Mouse (Mus musculus) granulocyte monocyte progenitor cell, adult 5-6 weeks (primary cell): ENCODE measurements around the gene Narfl. TPM values are rescaled to one million over a fixed set of nuclear protein-coding genes. Genes with fewer than 3 reads are reported as not detected.

Experiments used
- ATAC-seq: replicated peaks from 2 replicates; pipeline ENCODE4 v1.8.0; 2016; ENCODE audit warnings: mild to moderate bottlenecking, moderate TSS enrichment, inconsistent platforms; ENCODE audit not compliant: poor library complexity, severe bottlenecking
- total RNA-seq, 2 experiments: library from RNA; stranded (forward) in 1 of 2; stranded (reverse) in 1 of 2; fragments of 200-712, 200-1000 nt in 1 of 2; fragments of >200 nt in 1 of 2; fragmentation: Nextera tagmentation in 1 of 2; gene quantifications; 2 replicates each; pipeline ENCODE4 v1.2.3; 2014 to 2017

Narfl gene
- total RNA-seq, 2 experiments from 2014 or later = 15.0 to 23.5 TPM

DNA sequence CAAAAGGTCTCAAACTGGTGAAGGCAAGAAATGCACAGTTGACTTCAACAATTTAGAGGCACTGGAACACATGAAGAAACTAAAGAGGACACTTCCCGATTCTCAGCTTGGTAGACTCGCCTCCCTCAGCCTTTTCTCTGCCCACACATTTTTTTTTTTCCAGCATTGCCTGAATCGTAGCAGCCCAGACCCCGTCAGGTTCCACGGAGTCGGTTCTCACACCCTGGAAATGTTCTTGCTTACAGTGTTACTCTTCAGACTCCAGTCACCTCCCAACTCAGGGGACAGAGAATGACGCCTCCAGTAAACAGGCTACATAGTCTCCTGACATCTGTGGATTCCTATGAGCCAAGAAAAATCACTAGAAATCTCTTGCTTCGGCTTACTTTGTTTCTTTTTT is 13.4 kb upstream of the Narfl start:
- ATAC-seq = no peak

- no peak for ATAC-seq
These were observed 12.0 kb upstream of the Narfl start for GRCm38 (mm10) chr17:25761561-25761970.

DNA sequence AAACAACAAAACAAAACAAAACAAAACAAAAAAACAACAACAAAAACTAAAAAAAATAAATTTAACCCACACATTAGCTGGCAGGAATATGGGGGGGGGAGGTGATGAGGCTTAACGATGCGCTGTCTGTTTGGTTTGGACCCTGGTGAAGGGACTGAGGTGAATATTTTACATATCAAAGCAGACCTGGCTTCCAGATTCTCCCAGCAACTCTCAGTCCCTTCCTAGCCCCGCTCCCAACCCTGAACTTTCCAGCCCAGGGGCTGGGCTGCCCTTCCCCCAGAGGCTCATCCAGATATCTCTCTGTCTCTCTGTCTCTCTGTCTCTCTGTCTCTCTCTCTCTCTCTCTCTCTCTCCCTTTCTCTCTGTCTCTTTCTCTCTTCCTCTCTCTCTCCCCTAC is 11.0 kb upstream of the Narfl start:
- no peak for ATAC-seq

GRCm38 (mm10) chr17:25765886-25766285 is 7.7 kb upstream of the Narfl start:
- no peak for ATAC-seq

- no peak for ATAC-seq
These were observed 4.2 kb upstream of the Narfl start for GRCm38 (mm10) chr17:25769331-25769730.

GRCm38 (mm10) chr17:25775318-25776062 is 1.9 kb downstream of the Narfl start:
- ATAC-seq = no peak

DNA sequence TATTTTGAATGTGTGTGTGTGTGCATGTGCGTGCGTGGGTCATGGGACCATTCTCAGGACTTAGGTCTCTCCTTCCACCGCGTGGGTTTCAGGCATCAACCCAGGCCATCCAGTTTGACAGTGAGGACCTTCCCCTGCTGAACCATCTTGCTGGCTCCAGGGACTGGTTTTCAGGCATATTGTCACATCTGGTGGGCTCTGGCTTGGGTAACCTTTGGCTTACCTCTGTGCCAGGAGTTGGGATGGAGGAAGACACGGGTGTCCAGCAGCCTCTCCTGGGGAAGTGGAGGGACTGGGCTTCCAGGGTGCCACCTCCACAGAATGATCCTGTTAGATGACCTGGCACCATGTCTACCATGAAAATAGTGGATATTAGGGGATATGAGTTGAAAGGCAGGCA is 4.4 kb downstream of the Narfl start:
- no peak for ATAC-seq

DNA sequence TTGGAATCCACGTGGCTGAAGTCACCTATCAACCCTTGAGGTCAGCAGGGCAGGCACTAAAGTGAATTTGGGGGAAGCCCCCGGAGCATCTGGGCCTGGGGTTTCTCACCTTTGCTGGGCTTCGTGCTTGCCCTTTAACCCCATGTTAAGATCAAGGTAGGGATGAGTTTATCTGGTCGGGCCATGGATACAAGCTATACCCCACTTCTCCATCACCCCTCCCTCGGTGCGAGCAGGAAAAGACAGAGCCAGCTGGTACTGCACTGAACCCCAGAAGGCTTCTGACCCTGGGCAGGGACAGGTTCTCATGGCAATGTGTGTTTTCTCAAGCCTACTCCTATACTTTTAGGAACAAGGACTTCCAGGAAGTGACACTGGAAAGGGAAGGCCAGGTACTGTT is 7.8 kb downstream of the Narfl start:
- no peak for ATAC-seq

- no peak for ATAC-seq
These were observed 9.5 kb downstream of the Narfl start for GRCm38 (mm10) chr17:25783086-25783485.

DNA sequence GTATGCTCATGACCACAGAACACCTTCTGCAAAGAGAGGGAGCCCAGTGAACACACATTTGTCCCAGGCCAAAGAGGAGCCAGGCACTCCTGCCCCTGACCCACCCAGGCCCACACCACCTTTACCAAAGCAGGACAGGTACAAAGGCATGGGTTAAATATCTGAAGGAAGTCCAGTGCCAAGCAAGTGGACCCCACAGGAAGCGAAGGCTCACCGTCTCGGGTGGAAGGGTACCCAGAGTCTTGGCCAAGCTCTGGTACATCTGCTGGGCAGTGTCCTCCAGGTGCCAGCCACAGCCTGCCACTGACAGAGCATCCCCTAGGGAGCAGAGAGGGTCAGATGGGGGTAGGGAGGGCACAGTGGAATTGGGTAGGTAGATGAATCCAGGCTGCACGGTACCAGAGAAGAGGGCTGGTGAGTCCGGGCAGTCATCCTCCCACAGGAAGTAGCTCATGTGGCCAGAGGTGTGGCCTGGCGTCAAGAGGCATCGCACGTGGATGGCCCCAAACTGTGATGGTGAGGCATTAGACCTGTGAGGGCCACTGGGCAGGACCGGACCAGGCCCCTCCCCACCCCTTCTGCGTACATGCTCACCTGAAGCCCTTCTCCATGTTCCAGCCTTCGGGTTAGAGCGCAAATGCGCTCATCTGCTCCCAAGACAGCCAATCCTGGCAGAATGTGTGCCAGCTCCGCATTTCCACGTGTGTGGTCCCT is 10.4 kb downstream of the Narfl start:
- ATAC-seq = no peak

DNA sequence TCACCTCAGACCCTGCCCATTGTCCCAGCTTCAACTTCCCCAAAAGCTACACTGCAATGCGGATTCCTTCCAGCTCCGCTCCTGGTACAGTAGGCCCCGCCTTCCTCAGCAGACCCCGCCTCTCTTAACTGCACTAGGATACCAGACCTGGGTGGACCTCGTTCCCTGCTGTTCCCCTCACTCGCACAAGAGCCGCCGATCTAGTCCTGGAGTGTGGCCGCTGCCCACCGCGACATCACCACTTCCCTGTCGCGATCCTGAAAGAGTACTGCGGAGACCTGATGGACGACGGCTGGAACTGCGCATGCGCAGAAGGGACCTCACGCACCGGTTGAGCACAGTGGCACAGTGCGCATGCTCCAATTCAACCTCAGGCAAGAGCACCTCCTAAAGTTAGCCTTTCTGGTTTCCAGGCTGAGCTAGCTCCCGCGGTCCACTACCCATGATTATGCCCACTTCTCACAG is 11.7 kb downstream of the Narfl start, which contains the start of gene Haghl:
Gene Haghl (minus strand): TSS at position 393 of the 465 bp plus-strand sequence.
- peak; percentile 87 for ATAC-seq

DNA sequence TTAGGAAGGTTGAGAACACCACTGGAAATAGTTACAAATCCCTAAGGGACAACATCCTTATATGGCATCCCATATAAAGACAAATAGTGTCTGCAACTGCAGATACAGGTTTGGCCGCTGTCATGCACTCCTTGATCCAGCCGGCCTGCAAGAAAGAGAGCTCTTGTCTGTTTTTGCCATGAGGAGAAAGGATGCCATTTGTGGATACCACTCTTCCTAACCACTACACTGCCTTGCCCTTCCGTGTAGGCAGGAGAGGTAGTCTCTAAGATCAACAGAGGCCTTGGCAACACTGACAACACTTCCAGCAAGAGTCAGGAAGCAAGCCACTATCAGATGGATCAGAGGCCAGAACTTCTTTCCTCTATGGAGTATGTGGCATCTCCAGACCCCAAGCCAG is 12.7 kb downstream of the Narfl start, which contains the start of gene Ccdc78:
Gene Ccdc78 (plus strand): TSS at position 301 of the 400 bp plus-strand sequence.
- no peak for ATAC-seq

- ATAC-seq = no peak
These were observed 13.4 kb downstream of the Narfl start for GRCm38 (mm10) chr17:25786781-25787504.

GRCm38 (mm10) chr17:25791320-25791842 is 17.8 kb downstream of the Narfl start:
- no peak for ATAC-seq

GRCm38 (mm10) chr17:25791843-25792527 is 18.4 kb downstream of the Narfl start:
- peak; percentile 63 for ATAC-seq

DNA sequence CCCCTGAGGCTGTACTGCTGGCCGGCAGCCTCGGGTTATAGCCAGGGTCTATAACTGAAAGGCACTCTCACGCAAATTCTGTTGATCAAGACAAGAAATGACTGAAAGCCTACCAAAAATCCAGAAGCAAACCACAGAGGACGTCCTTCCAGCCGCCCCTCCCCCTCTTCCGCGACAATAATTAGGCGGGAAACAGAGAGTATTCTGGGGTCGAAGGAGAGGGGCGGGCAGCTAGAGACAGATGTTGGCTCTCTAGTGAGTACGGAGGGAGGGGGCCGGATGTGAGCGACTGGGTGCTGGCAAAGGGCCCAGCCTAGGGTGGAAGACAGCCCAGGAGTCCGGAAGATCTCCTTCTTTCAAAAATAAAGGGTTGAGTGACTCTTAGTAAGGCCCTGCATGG is 19.0 kb downstream of the Narfl start, which contains the start of gene Fam173a:
Gene Fam173a (minus strand): TSS at position 287 of the 400 bp plus-strand sequence.
- peak; percentile 44 for ATAC-seq

GRCm38 (mm10) chr17:25794197-25794596 is 20.6 kb downstream of the Narfl start:
- no peak for ATAC-seq

DNA sequence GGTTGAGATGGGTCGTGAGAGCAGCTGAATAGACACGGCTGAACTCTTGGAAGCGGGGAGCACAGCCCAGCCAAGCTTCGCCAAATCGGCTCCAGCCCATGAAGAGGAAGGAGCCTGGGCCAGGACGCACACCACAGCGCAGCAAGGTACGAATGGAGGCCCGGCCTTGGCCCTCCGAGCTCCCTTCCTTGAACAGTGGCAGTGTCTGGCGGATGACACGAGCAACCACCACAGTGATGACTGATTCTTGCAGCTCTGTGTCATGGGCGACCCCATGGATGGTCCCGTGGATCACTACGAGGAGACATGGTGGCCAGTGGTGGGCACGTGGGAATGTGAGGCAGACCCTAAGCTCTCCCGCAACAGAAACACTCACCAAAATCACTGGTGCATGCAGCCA is 21.4 kb downstream of the Narfl start:
- no peak for ATAC-seq

GRCm38 (mm10) chr17:25795609-25796092 is 22.1 kb downstream of the Narfl start, which contains the start of gene AC134908.4:
Gene AC134908.4 (minus strand): TSS chr17:25795659.
- no peak for ATAC-seq
